Mouse (Mus musculus): Measurements from ENCODE around the gene Nectin2. TPM values are rescaled to one million over a fixed set of nuclear protein-coding genes. Genes with fewer than 3 reads are reported as not detected.

Gene Nectin2
- polyA plus RNA-seq, 1 experiment from 2014 or later = 76.5 TPM

DNA sequence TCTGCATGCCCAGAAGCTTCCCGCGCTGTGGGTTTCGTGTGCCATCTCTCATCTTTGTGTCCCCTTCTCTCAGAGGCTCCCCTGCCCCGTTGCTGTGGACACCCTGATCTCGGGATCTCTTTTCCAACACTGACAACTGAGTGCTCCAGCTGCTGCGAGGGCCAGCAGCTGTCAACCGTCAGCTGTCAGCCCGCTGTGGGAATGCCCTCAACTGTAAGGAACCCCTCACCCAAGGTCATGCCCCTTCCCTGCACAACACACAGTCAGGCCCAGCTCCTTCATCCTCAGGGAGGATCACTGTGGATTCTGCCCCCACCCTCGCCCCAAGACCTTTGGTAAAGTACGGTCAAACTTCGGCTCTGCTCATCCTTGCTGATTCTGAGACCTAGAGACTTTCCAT is 12.0 kb upstream of the Nectin2 start:
- WGBS = 86% methylated on average over 11 of the region's 11 CpGs
- no peak for DNase-seq (ENCODE audit: low spot score)
- no peak overlapping the region for H3K4me3 ChIP-seq (ENCODE audit: low read depth, low read length)
- H3K36me3 ChIP-seq (ENCODE audit: control insufficient read depth, insufficient read depth, low read length) = no peaks in the 10 kb centered on the region
- no peak for ATAC-seq (ENCODE audit: insufficient read depth, low FRiP score, low TSS enrichment)
- H3K27ac ChIP-seq (ENCODE audit: low read depth, low read length) = no peak overlapping the region
- H3K27me3 ChIP-seq (ENCODE audit: control insufficient read depth, insufficient read depth, low read length) = no peaks in the 10 kb centered on the region
- H3K4me2 ChIP-seq (ENCODE audit: low read depth) = no peak overlapping the region
- H3K9me3 ChIP-seq (ENCODE audit: control insufficient read depth, low read length) = no peaks in the 10 kb centered on the region
- H3K9ac ChIP-seq (ENCODE audit: low read length) = no peak overlapping the region
- H3K4me1 ChIP-seq (ENCODE audit: control insufficient read depth, insufficient read depth, low read length) = no peaks in the 10 kb centered on the region

DNA sequence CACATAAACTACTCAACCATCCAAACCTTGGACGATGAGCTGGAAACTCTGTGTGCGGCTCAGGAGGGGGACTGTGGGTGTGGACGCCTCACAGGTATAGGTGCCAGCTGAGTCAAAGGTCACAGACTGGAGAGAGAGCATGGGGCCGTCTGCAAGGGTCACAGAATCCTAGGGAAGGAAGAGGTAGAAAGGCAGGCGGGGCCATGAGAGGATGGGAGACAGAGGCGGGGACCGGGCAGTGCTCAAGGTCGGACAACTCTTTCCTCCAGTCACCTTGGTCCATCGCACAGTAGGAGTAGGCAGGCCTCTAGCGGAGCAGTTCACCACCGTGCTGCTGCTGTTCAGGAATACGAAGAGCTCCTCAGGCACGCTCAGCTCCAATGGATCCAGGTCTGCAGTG is 9.7 kb upstream of the Nectin2 start:
- WGBS = 91% methylated on average over 13 of the region's 13 CpGs
- H3K36me3 ChIP-seq (ENCODE audit: control insufficient read depth, insufficient read depth, low read length) = no peaks in the 10 kb centered on the region
- no peak overlapping the region for H3K9ac ChIP-seq (ENCODE audit: low read length)
- DNase-seq (ENCODE audit: low spot score) (no peak), ATAC-seq (ENCODE audit: insufficient read depth, low FRiP score, low TSS enrichment) (no peak)
- no peaks in the 10 kb centered on the region for H3K4me1 ChIP-seq (ENCODE audit: control insufficient read depth, insufficient read depth, low read length)
- H3K27me3 ChIP-seq (ENCODE audit: control insufficient read depth, insufficient read depth, low read length) = no peaks in the 10 kb centered on the region
- no peak overlapping the region for H3K4me2 ChIP-seq (ENCODE audit: low read depth)
- no peak overlapping the region for H3K4me3 ChIP-seq (ENCODE audit: low read depth, low read length)
- no peak overlapping the region for H3K27ac ChIP-seq (ENCODE audit: low read depth, low read length)
- H3K9me3 ChIP-seq (ENCODE audit: control insufficient read depth, low read length) = no peaks in the 10 kb centered on the region

DNA sequence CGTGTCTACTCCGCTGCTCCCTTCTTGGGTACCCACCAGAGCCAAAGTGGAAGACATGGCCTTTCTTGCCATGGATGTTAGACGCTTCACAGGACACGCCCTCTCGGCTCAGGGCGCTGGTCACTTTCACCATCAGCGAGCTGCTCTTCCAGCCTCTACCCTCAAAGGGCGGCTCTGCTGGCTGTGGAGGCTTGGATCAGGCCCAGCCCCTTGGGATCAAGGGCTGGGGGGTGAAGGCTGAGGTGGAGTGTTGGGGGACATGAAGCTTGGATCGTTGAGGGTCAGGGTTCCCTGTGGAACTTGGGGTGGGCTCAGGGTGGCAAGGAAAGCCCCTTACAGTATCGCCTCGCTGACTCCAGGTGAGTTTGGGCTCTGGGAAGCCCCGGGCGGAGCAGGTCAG is 8.3 kb upstream of the Nectin2 start:
- no peaks in the 10 kb centered on the region for H3K4me1 ChIP-seq (ENCODE audit: control insufficient read depth, insufficient read depth, low read length)
- H3K27me3 ChIP-seq (ENCODE audit: control insufficient read depth, insufficient read depth, low read length) = no peaks in the 10 kb centered on the region
- H3K4me3 ChIP-seq (ENCODE audit: low read depth, low read length) = no peak overlapping the region
- no peak overlapping the region for H3K27ac ChIP-seq (ENCODE audit: low read depth, low read length)
- 89% methylated on average over 13 of the region's 13 CpGs for WGBS
- no peaks in the 10 kb centered on the region for H3K36me3 ChIP-seq (ENCODE audit: control insufficient read depth, insufficient read depth, low read length)
- H3K4me2 ChIP-seq (ENCODE audit: low read depth) = no peak overlapping the region
- H3K9ac ChIP-seq (ENCODE audit: low read length) = no peak overlapping the region
- H3K9me3 ChIP-seq (ENCODE audit: control insufficient read depth, low read length) = no peaks in the 10 kb centered on the region
- ATAC-seq (ENCODE audit: insufficient read depth, low FRiP score, low TSS enrichment) = no peak
- DNase-seq (ENCODE audit: low spot score) = no peak

DNA sequence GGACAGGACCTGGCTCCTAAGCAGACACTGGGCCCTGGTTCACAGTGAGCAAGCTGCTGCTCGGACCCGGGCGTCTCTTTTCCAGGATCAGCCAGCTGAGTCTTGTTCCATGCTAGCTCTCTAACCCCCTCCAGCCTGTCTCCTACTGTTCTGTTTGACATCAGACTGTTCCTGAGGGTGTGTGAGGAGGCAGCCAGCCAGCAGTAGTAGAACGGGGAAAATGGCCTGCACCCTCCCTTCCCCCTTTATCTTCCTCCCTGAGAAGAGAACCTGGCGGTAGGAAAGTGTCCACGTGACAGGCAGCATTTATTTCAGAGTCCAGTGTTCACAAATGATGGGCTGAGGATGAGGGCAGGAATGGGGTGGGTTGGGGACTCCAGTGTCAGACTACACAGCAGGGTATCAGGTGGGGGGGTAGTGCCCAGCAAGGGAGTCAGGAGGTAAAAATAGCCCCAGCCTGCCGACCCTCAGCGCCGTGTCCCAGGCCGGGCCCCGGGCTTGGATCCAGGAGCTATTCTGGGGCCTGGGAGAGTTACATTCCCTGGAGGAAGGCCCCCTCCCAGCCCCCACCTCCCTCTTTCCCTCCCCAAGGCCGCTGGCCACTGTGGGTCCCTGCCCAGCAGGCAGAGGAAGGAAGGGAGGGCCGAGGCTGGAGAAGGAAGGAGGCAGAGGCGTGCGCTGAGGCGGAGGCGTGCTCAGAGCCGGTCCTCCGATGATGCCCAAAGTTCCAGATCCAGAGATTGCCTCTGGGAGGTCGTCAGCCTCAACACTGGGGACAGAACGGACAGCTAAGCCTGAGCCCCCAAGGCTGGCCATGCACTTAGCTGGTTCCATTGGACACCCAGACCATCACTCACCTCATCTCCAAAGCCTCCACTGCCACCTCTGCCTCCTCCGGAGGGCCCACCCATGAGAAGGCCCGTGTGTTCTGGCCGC is 5.8 kb upstream of the Nectin2 start:
- Histone ChIP-seq H3K27ac (ENCODE audit: low read depth, low read length) (no peak overlapping the region), H3K4me2 (ENCODE audit: low read depth) (no peak overlapping the region), H3K9me3 (ENCODE audit: control insufficient read depth, low read length) (no peaks in the 10 kb centered on the region), H3K4me1 (ENCODE audit: control insufficient read depth, insufficient read depth, low read length) (no peaks in the 10 kb centered on the region), H3K9ac (ENCODE audit: low read length) (no peak overlapping the region), H3K36me3 (ENCODE audit: control insufficient read depth, insufficient read depth, low read length) (no peaks in the 10 kb centered on the region), H3K27me3 (ENCODE audit: control insufficient read depth, insufficient read depth, low read length) (no peaks in the 10 kb centered on the region), H3K4me3 (ENCODE audit: low read depth, low read length) (no peak overlapping the region)
- ATAC-seq (ENCODE audit: insufficient read depth, low FRiP score, low TSS enrichment) = no peak
- no peak for DNase-seq (ENCODE audit: low spot score)
- 82% methylated on average over 23 of the region's 24 CpGs for WGBS

DNA sequence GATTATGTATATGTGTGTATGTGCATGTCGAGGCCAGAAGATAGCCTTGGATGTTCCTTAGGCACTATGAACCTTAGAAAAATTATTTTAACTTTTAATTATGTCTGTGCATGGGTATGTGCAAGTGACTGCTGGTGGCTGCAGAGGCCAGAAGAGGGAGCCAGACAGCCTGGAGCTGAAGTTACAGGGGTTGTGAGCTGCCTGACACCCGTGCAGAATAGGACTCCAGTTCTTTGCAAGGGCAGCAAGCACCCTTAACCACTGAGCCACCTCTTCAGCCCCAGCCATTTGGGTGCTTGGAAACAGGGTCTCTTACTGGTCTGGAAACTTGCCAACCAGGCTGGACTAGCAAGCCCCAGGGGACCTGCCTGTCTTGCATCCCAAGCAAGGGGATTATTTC is 4.7 kb upstream of the Nectin2 start:
- WGBS = 81% methylated on average over 2 of the region's 2 CpGs
- ATAC-seq (ENCODE audit: insufficient read depth, low FRiP score, low TSS enrichment) = no peak

DNA sequence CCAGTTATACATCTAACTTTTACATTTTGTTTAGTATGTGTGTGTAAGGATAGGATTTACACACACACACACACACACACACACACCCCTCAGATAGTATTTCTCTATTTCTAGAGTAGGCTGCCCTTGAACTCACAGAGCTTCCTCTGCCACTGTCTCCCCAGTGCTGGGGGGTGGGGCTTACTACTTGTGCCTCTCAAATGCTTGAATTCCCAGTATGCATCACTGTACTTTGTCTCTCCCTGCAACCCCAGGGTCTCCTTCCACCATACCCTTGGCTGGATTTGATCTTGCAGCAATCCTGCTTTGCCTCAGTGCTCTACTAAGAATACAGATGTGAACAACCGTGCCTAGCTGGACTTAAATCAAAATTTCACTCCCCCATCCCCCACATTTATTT is 3.8 kb upstream of the Nectin2 start:
- DNase-seq (ENCODE audit: low spot score) (no peak), ATAC-seq (ENCODE audit: insufficient read depth, low FRiP score, low TSS enrichment) (no peak)
- Histone ChIP-seq H3K36me3 (ENCODE audit: control insufficient read depth, insufficient read depth, low read length) (no peaks in the 10 kb centered on the region), H3K27ac (ENCODE audit: low read depth, low read length) (no peak overlapping the region), H3K4me1 (ENCODE audit: control insufficient read depth, insufficient read depth, low read length) (no peaks in the 10 kb centered on the region), H3K4me3 (ENCODE audit: low read depth, low read length) (no peak overlapping the region), H3K9ac (ENCODE audit: low read length) (no peak overlapping the region), H3K9me3 (ENCODE audit: control insufficient read depth, low read length) (no peaks in the 10 kb centered on the region), H3K27me3 (ENCODE audit: control insufficient read depth, insufficient read depth, low read length) (no peaks in the 10 kb centered on the region), H3K4me2 (ENCODE audit: low read depth) (no peak overlapping the region)
- 83% methylated on average over 1 of the region's 1 CpGs for WGBS

More for the DNA sequence above, 4.7 kb upstream of the Nectin2 start:
- no peak overlapping the region for H3K27ac ChIP-seq (ENCODE audit: low read depth, low read length)
- no peaks in the 10 kb centered on the region for H3K27me3 ChIP-seq (ENCODE audit: control insufficient read depth, insufficient read depth, low read length)
- no peaks in the 10 kb centered on the region for H3K36me3 ChIP-seq (ENCODE audit: control insufficient read depth, insufficient read depth, low read length)
- H3K4me2 ChIP-seq (ENCODE audit: low read depth) = no peak overlapping the region
- DNase-seq (ENCODE audit: low spot score) = no peak
- no peaks in the 10 kb centered on the region for H3K4me1 ChIP-seq (ENCODE audit: control insufficient read depth, insufficient read depth, low read length)
- no peaks in the 10 kb centered on the region for H3K9me3 ChIP-seq (ENCODE audit: control insufficient read depth, low read length)
- no peak overlapping the region for H3K4me3 ChIP-seq (ENCODE audit: low read depth, low read length)
- H3K9ac ChIP-seq (ENCODE audit: low read length) = no peak overlapping the region

DNA sequence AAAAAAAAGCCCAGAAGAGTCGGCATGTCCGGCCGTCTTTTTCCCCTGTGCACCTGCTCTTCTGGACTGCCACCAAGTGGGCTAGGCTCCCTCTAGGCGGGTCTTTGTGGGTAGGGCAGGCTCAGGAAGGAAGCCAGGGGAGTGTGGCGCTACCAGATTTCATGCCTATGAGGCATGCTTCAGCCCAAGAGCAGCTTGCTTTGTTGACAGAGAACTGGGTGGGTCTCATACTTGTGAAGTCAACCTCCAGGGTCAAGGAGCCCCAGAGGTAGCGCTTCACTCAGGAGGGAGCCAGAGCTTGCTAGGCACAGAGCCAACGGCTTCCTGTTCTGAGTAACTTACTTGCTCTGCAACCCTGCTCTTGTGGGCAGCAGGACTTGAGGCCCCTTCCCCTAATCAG is 3.3 kb upstream of the Nectin2 start:
- ATAC-seq (ENCODE audit: insufficient read depth, low FRiP score, low TSS enrichment) (no peak), DNase-seq (ENCODE audit: low spot score) (no peak)
- no peaks in the 10 kb centered on the region for H3K9me3 ChIP-seq (ENCODE audit: control insufficient read depth, low read length)
- no peaks in the 10 kb centered on the region for H3K27me3 ChIP-seq (ENCODE audit: control insufficient read depth, insufficient read depth, low read length)
- H3K9ac ChIP-seq (ENCODE audit: low read length) = no peak overlapping the region
- no peak overlapping the region for H3K4me2 ChIP-seq (ENCODE audit: low read depth)
- no peak overlapping the region for H3K4me3 ChIP-seq (ENCODE audit: low read depth, low read length)
- peaks cover under 1% of the 10 kb centered on the region; the same call in 1 of the 2 replicates for H3K4me1 ChIP-seq (ENCODE audit: control insufficient read depth, insufficient read depth, low read length)
- no peak overlapping the region for H3K27ac ChIP-seq (ENCODE audit: low read depth, low read length)
- 84% methylated on average over 7 of the region's 7 CpGs for WGBS
- H3K36me3 ChIP-seq (ENCODE audit: control insufficient read depth, insufficient read depth, low read length) = no peaks in the 10 kb centered on the region

DNA sequence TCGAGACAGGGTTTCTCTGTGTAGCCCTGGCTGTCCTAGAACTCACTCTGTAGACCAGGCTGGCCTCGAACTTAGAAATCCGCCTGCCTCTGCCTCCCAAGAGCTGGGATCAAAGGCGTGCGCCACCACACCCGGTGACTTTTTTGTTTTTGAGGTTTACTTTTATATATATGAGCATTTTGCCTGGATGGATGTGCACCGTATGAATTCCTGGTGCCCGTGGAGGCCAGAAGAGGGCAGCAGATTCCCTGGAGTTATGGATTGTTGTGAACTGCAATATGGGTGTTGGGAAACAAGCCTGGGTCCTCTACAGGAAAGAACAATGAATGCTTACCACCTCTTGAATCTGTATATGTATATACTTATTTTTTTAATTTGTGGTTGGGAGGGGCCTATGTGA is 2.4 kb upstream of the Nectin2 start:
- Histone ChIP-seq H3K4me2 (ENCODE audit: low read depth) (no peak overlapping the region), H3K4me1 (ENCODE audit: control insufficient read depth, insufficient read depth, low read length) (peaks cover 7% of the 10 kb centered on the region), H3K9me3 (ENCODE audit: control insufficient read depth, low read length) (no peaks in the 10 kb centered on the region), H3K27ac (ENCODE audit: low read depth, low read length) (no peak overlapping the region), H3K4me3 (ENCODE audit: low read depth, low read length) (no peak overlapping the region), H3K27me3 (ENCODE audit: control insufficient read depth, insufficient read depth, low read length) (no peaks in the 10 kb centered on the region), H3K9ac (ENCODE audit: low read length) (no peak overlapping the region), H3K36me3 (ENCODE audit: control insufficient read depth, insufficient read depth, low read length) (no peaks in the 10 kb centered on the region)
- 69% methylated on average over 8 of the region's 8 CpGs for WGBS
- DNase-seq (ENCODE audit: low spot score) (no peak), ATAC-seq (ENCODE audit: insufficient read depth, low FRiP score, low TSS enrichment) (no peak)

DNA sequence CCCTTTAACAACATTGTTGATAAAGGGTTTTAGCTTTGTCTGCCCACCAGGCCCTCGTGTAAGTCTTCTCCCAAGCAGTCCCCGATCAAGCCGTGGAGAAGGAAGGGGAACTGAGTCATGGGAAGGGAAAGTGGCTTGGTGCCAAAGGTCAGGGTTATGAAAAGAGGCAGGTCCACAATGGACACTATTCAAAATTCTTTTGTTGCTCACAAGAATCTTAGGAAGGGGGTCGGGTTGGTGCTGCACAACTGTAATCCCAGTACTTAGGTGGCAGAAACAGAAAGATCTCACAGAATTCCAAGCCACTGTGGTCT is 744 bp upstream of the Nectin2 start:
- Histone ChIP-seq H3K4me1 (ENCODE audit: control insufficient read depth, insufficient read depth, low read length) (peaks cover 13% of the 10 kb centered on the region), H3K9me3 (ENCODE audit: control insufficient read depth, low read length) (no peaks in the 10 kb centered on the region), H3K27ac (ENCODE audit: low read depth, low read length) (no peak overlapping the region), H3K27me3 (ENCODE audit: control insufficient read depth, insufficient read depth, low read length) (no peaks in the 10 kb centered on the region), H3K4me3 (ENCODE audit: low read depth, low read length) (no peak overlapping the region), H3K4me2 (ENCODE audit: low read depth) (no peak overlapping the region), H3K36me3 (ENCODE audit: control insufficient read depth, insufficient read depth, low read length) (no peaks in the 10 kb centered on the region), H3K9ac (ENCODE audit: low read length) (0 out of 2 replicates have a peak overlapping the region, but pooled peaks have one; percentile 36)
- WGBS = 60% methylated on average over 4 of the region's 4 CpGs
- ATAC-seq (ENCODE audit: insufficient read depth, low FRiP score, low TSS enrichment) (no peak), DNase-seq (ENCODE audit: low spot score) (no peak)
